28 mouse cellular contexts compared by ENCODE assay signal in the genomic region with DNA sequence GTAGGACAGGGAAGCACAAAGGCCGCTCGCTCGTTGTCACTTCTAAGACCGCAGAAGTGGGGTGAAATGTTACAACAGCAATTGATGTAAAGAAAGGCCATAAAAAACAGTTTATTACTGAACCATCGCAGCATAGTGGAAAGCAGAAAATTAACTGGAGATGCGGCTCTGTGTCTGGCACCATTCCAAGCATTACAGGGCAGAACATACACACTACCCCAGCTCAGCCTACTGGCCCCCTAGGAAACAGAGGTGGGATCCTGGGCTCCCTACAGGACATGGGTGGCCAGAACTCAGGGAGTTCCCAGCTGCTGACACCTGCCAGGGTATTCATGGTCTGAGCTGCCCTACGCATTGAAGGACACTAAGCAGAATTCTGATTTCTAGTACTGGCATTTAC. TPM values are rescaled to one million over a fixed set of nuclear protein-coding genes. Genes with fewer than 3 reads are reported as not detected.
A peak's percentile ranks its signal among the peaks of the same experiment; 100 is the strongest.
DNase-seq lines count a peak whose midpoint lies in the region; ATAC-seq and TF ChIP-seq lines count a peak whose summit lies in the region.
"Had no signal": no experiment of that assay in that cellular context is flagged by ENCODE, and none has a peak within 500 bp of the region (broad histone marks: within the 10 kb centered on the region; RNA-seq: fewer than 3 reads in every experiment).

No protein-coding gene starts in this region.

- H3K9me3 ChIP-seq in heart, embryonic 10.5 days, result no peaks in the 10 kb centered on the region
- H3K9me3 ChIP-seq in heart, embryonic 12.5 days (replicated peaks), result no peaks in the 10 kb centered on the region
- no peaks in the 10 kb centered on the region for H3K9me3 ChIP-seq in intestine, embryonic 15.5 days
- H3K9me3 ChIP-seq in intestine, postnatal 0 days (ENCODE audit: control insufficient read depth), result no peaks in the 10 kb centered on the region
- H3K9me3 ChIP-seq in midbrain, embryonic 10.5 days (replicated peaks), result no peaks in the 10 kb centered on the region
- no peaks in the 10 kb centered on the region for H3K9me3 ChIP-seq in midbrain, embryonic 11.5 days (ENCODE audit: control insufficient read depth, low read length)
- H3K9me3 ChIP-seq in intestine, embryonic 16.5 days (ENCODE audit: control insufficient read depth, low read length), result no peaks in the 10 kb centered on the region
- H3K9me3 ChIP-seq: embryonic facial prominence, embryonic 15.5 days; hindbrain, embryonic 15.5 days; limb, embryonic 12.5 days; midbrain, embryonic 12.5 days had no signal

- no peaks in the 10 kb centered on the region for H3K36me3 ChIP-seq in heart, embryonic 10.5 days
- no peaks in the 10 kb centered on the region for H3K36me3 ChIP-seq in heart, embryonic 12.5 days
- no peaks in the 10 kb centered on the region for H3K36me3 ChIP-seq in intestine, embryonic 15.5 days
- H3K36me3 ChIP-seq in intestine, postnatal 0 days (ENCODE audit: control insufficient read depth, insufficient read depth), result no peaks in the 10 kb centered on the region
- H3K36me3 ChIP-seq in midbrain, embryonic 10.5 days, result no peaks in the 10 kb centered on the region
- no peaks in the 10 kb centered on the region for H3K36me3 ChIP-seq in midbrain, embryonic 11.5 days (ENCODE audit: control insufficient read depth, insufficient read depth, low read length)
- no peaks in the 10 kb centered on the region for H3K36me3 ChIP-seq in intestine, embryonic 16.5 days (ENCODE audit: control insufficient read depth, insufficient read depth, low read length)
- H3K36me3 ChIP-seq: embryonic facial prominence, embryonic 15.5 days; hindbrain, embryonic 15.5 days; limb, embryonic 12.5 days; midbrain, embryonic 12.5 days had no signal

- H3K4me2 ChIP-seq in heart, embryonic 12.5 days, result no peak overlapping the region
- H3K4me2 ChIP-seq in intestine, embryonic 15.5 days (replicated peaks), result no peak overlapping the region
- no peak overlapping the region for H3K4me2 ChIP-seq in intestine, postnatal 0 days (replicated peaks; ENCODE audit: low read depth)
- H3K4me2 ChIP-seq in midbrain, embryonic 11.5 days, result no peak overlapping the region
- no peak overlapping the region for H3K4me2 ChIP-seq in intestine, embryonic 16.5 days (ENCODE audit: low read depth, low read length)
- H3K4me2 ChIP-seq: embryonic facial prominence, embryonic 15.5 days; hindbrain, embryonic 15.5 days; limb, embryonic 12.5 days; midbrain, embryonic 12.5 days had no signal

- DNase-seq in heart, embryonic 10.5 days (ENCODE audit: low spot score), result no peak
- DNase-seq in midbrain, embryonic 10.5 days (ENCODE audit: low spot score), result no peak
- no peak for DNase-seq in midbrain, embryonic 11.5 days (ENCODE audit: low spot score, missing footprints)
- DNase-seq: adrenal gland, postnatal 36 days; cerebellum, adult 11 months; cerebellum, adult 9-11 months; gastrocnemius, postnatal 36 days; heart, postnatal 14 days; kidney, adult 2 months; kidney, postnatal 14 days; right cerebral cortex, postnatal 14 days; thymus, adult 2 months had no signal

- H3K27ac ChIP-seq in heart, embryonic 10.5 days, result peak overlapping the region; percentile 6; the same call in 1 of the 2 replicates
- no peak overlapping the region for H3K27ac ChIP-seq in heart, embryonic 12.5 days (ENCODE audit: poor library complexity, severe bottlenecking)
- no peak overlapping the region for H3K27ac ChIP-seq in intestine, embryonic 15.5 days
- H3K27ac ChIP-seq in intestine, postnatal 0 days (ENCODE audit: low read depth, low read length), result no peak overlapping the region
- peak overlapping the region; percentile 13; the same call in 1 of the 2 replicates for H3K27ac ChIP-seq in midbrain, embryonic 10.5 days (replicated peaks)
- H3K27ac ChIP-seq in midbrain, embryonic 11.5 days (ENCODE audit: low read depth, low read length), result no peak overlapping the region
- H3K27ac ChIP-seq in intestine, embryonic 16.5 days (ENCODE audit: low read length), result no peak overlapping the region
- H3K27ac ChIP-seq: embryonic facial prominence, embryonic 15.5 days; hindbrain, embryonic 15.5 days; layer of hippocampus, adult 2 months; limb, embryonic 12.5 days; liver, embryonic 14.5 days; midbrain, embryonic 12.5 days; stomach, postnatal 0 days had no signal

- ATAC-seq in heart, embryonic 12.5 days (ENCODE audit: insufficient number of reproducible peaks, low FRiP score), result no peak
- ATAC-seq in intestine, embryonic 15.5 days, result 0 out of 2 replicates have a peak, but pooled peaks have one; percentile 39
- ATAC-seq in intestine, postnatal 0 days, result no peak
- ATAC-seq in midbrain, embryonic 11.5 days (ENCODE audit: low FRiP score), result no peak
- ATAC-seq in intestine, embryonic 16.5 days, result peak; percentile 48; the same call in 1 of the 2 replicates
- no peak for ATAC-seq in erythroid progenitor cell, adult 5-6 weeks (replicated peaks; ENCODE audit: low FRiP score, poor library complexity, severe bottlenecking)
- ATAC-seq: CD4-positive, CD25-positive, alpha-beta regulatory T cell, adult 4 months; lung, postnatal 0 days had no signal

- peaks cover 54% of the 10 kb centered on the region for H3K4me1 ChIP-seq in heart, embryonic 10.5 days
- H3K4me1 ChIP-seq in heart, embryonic 12.5 days (replicated peaks), result peaks cover 26% of the 10 kb centered on the region
- H3K4me1 ChIP-seq in intestine, embryonic 15.5 days (replicated peaks), result no peaks in the 10 kb centered on the region
- no peaks in the 10 kb centered on the region for H3K4me1 ChIP-seq in intestine, postnatal 0 days (replicated peaks; ENCODE audit: control insufficient read depth, insufficient read depth, low read length)
- H3K4me1 ChIP-seq in midbrain, embryonic 10.5 days, result peaks cover 41% of the 10 kb centered on the region
- H3K4me1 ChIP-seq in midbrain, embryonic 11.5 days (ENCODE audit: control insufficient read depth, insufficient read depth, low read length), result peaks cover 5% of the 10 kb centered on the region; the same call in 1 of the 2 replicates
- no peaks in the 10 kb centered on the region for H3K4me1 ChIP-seq in intestine, embryonic 16.5 days (ENCODE audit: control insufficient read depth, insufficient read depth, low read length)

- no peak overlapping the region for H3K9ac ChIP-seq in heart, embryonic 12.5 days
- H3K9ac ChIP-seq in intestine, embryonic 15.5 days, result no peak overlapping the region
- no peak overlapping the region for H3K9ac ChIP-seq in intestine, postnatal 0 days (ENCODE audit: low read depth, low read length)
- no peak overlapping the region for H3K9ac ChIP-seq in midbrain, embryonic 11.5 days (ENCODE audit: low read length)
- H3K9ac ChIP-seq in intestine, embryonic 16.5 days (ENCODE audit: low read depth, low read length), result no peak overlapping the region
- H3K9ac ChIP-seq: embryonic facial prominence, embryonic 15.5 days; hindbrain, embryonic 15.5 days; limb, embryonic 12.5 days; liver, embryonic 14.5 days; midbrain, embryonic 12.5 days had no signal

- TF ChIP-seq CTCF in intestine, postnatal 0 days (IDR thresholded peaks at IDR 0.05; ENCODE audit: low read depth), result no peak

- 84% methylated on average over 7 of the region's 7 CpGs for WGBS in heart, embryonic 10.5 days
- 67% methylated on average over 7 of the region's 7 CpGs for WGBS in heart, embryonic 12.5 days
- WGBS in intestine, embryonic 15.5 days, result 35% methylated on average over 7 of the region's 7 CpGs
- WGBS in intestine, postnatal 0 days, result 26% methylated on average over 7 of the region's 7 CpGs
- WGBS in midbrain, embryonic 10.5 days, result 81% methylated on average over 7 of the region's 7 CpGs
- WGBS in midbrain, embryonic 11.5 days, result 74% methylated on average over 7 of the region's 7 CpGs
- whole genome bisulfite sequencing in intestine, embryonic 16.5 days, result 28% methylated on average over 7 of the region's 7 CpGs

- no peak overlapping the region for H3K4me3 ChIP-seq in heart, embryonic 10.5 days
- H3K4me3 ChIP-seq in heart, embryonic 12.5 days, result no peak overlapping the region
- H3K4me3 ChIP-seq in intestine, embryonic 15.5 days (replicated peaks), result no peak overlapping the region
- H3K4me3 ChIP-seq in intestine, postnatal 0 days (ENCODE audit: low read depth, low read length), result no peak overlapping the region
- no peak overlapping the region for H3K4me3 ChIP-seq in midbrain, embryonic 10.5 days
- no peak overlapping the region for H3K4me3 ChIP-seq in midbrain, embryonic 11.5 days (ENCODE audit: low read depth, low read length)
- H3K4me3 ChIP-seq in intestine, embryonic 16.5 days (ENCODE audit: low read length), result no peak overlapping the region
- H3K4me3 ChIP-seq: embryonic facial prominence, embryonic 15.5 days; hindbrain, embryonic 15.5 days; layer of hippocampus, adult 2 months; limb, embryonic 12.5 days; midbrain, embryonic 12.5 days; myocyte had no signal

- H3K27me3 ChIP-seq in heart, embryonic 10.5 days (ENCODE audit: insufficient read depth, poor library complexity, severe bottlenecking), result peaks cover 22% of the 10 kb centered on the region; the same call in 1 of the 2 replicates
- peaks cover 30% of the 10 kb centered on the region for H3K27me3 ChIP-seq in heart, embryonic 12.5 days (replicated peaks)
- 0 out of 2 replicates have a peak, but pooled peaks cover 4% of the 10 kb centered on the region for H3K27me3 ChIP-seq in intestine, embryonic 15.5 days (replicated peaks)
- no peaks in the 10 kb centered on the region for H3K27me3 ChIP-seq in intestine, postnatal 0 days (replicated peaks; ENCODE audit: control insufficient read depth, insufficient read depth, low read length)
- peaks cover 4% of the 10 kb centered on the region; the same call in 1 of the 2 replicates for H3K27me3 ChIP-seq in midbrain, embryonic 10.5 days (ENCODE audit: low read depth, poor library complexity, severe bottlenecking)
- no peaks in the 10 kb centered on the region for H3K27me3 ChIP-seq in midbrain, embryonic 11.5 days (ENCODE audit: control insufficient read depth, insufficient read depth, low read length)
- H3K27me3 ChIP-seq in intestine, embryonic 16.5 days (replicated peaks; ENCODE audit: control insufficient read depth, insufficient read depth, low read length), result no peaks in the 10 kb centered on the region
- H3K27me3 ChIP-seq: hindbrain, embryonic 15.5 days had no signal

RNA-seq across cellular contexts. Expression of a gene that starts 23.3 kb away (rescaled TPM):
- 3.1 and 7.2 TPM in 2 replicates for polyA plus RNA-seq in heart, embryonic 10.5 days (2016; fragmentation: Nextera tagmentation; extraction: Ambion mirVana)
- polyA plus RNA-seq in heart, embryonic 12.5 days (2016; fragmentation: Nextera tagmentation; extraction: Ambion mirVana), result 12.0 and 12.2 TPM in 2 replicates
- 0.57 and 0.67 TPM in 2 replicates for polyA plus RNA-seq in intestine, embryonic 15.5 days (2015; fragmentation: Nextera tagmentation; extraction: Ambion mirVana)
- polyA plus RNA-seq in intestine, postnatal 0 days (2015; fragmentation: Nextera tagmentation; extraction: Ambion mirVana), result 0.35 and 0.52 TPM in 2 replicates
- polyA plus RNA-seq in midbrain, embryonic 10.5 days (2016; fragmentation: Nextera tagmentation; extraction: Ambion mirVana), result 1.1 and 1.9 TPM in 2 replicates
- 1.7 and 2.1 TPM in 2 replicates for polyA plus RNA-seq in midbrain, embryonic 11.5 days (2014; fragmentation: Nextera tagmentation; extraction: Ambion mirVana)
- 0.48 and 0.69 TPM in 2 replicates for polyA plus RNA-seq in intestine, embryonic 16.5 days (2015; fragmentation: Nextera tagmentation; extraction: Ambion mirVana)
- total RNA-seq in erythroid progenitor cell, adult 5-6 weeks (2015; ENCODE audit: low replicate concordance), result not detected in 2 replicates
- not detected in 2 replicates for total RNA-seq in erythroid progenitor cell, adult 5-6 weeks (2017; ENCODE audit: low replicate concordance)
- total RNA-seq: common myeloid progenitor, adult 5-6 weeks; gastrocnemius, postnatal 36 days had no signal
- polyA plus RNA-seq: CD4-positive, CD25-positive, alpha-beta regulatory T cell, adult 4 months; myocyte had no signal

Comparison
In these comparisons a context has a peak if more than half of its experiments do, and no peak if none do; other contexts are left out.
1. H3K27ac ChIP-seq: peak in heart, embryonic 10.5 days (single experiment) and midbrain, embryonic 10.5 days (single experiment); none in heart, embryonic 12.5 days (single experiment), intestine, embryonic 15.5 days (single experiment), intestine, postnatal 0 days (single experiment), midbrain, embryonic 11.5 days (single experiment) and intestine, embryonic 16.5 days (single experiment).
2. ATAC-seq: peak in intestine, embryonic 15.5 days (single experiment) and intestine, embryonic 16.5 days (single experiment); none in heart, embryonic 12.5 days (single experiment), intestine, postnatal 0 days (single experiment), midbrain, embryonic 11.5 days (single experiment) and erythroid progenitor cell, adult 5-6 weeks (single experiment).